Mouse (Mus musculus) heart, adult 2 months (tissue): ENCODE data around the gene Ostm1. TPM values are rescaled to one million over a fixed set of nuclear protein-coding genes. Genes with fewer than 3 reads are reported as not detected.

Experiments
- DNase-seq, 2 experiments: peaks; one replicate each; pipeline ENCODE4 v3.0.0; 2021
- H3K27ac ChIP-seq: fragments of 200-600 bp; 2 replicates; pipeline ENCODE4 v1.8.1; 2022
- H3K27me3 ChIP-seq: fragments of 200-500 bp; 2 replicates; pipeline ENCODE4 v1.6.1; 2012; ENCODE audit warnings: mild to moderate bottlenecking, low read length, inconsistent platforms, mixed read lengths; ENCODE audit not compliant: control insufficient read depth, insufficient read depth
- H3K36me3 ChIP-seq: fragments of 200-500 bp; 2 replicates; pipeline ENCODE4 v1.6.1; 2012; ENCODE audit warnings: low read length, inconsistent platforms; ENCODE audit not compliant: control insufficient read depth, insufficient read depth
- H3K4me1 ChIP-seq: fragments of 200-500 bp; 2 replicates; pipeline ENCODE4 v1.6.1; 2011; ENCODE audit warnings: low read length; ENCODE audit not compliant: control insufficient read depth, insufficient read depth
- H3K4me3 ChIP-seq: fragments of 200-600 bp; 2 replicates; pipeline ENCODE4 v1.8.1; 2022
- H3K79me2 ChIP-seq: fragments of 200-500 bp; replicated peaks from 2 replicates; pipeline ENCODE4 v1.6.1; 2012; ENCODE audit warnings: mild to moderate bottlenecking, inconsistent platforms, low read length, moderate library complexity, mixed read lengths; ENCODE audit not compliant: control insufficient read depth, insufficient read depth
- H3K9ac ChIP-seq: fragments of 200-500 bp; 2 replicates; pipeline ENCODE4 v1.6.1; 2012; ENCODE audit warnings: low read depth, mild to moderate bottlenecking, control low read depth, inconsistent platforms, low read length, mixed read lengths
- CTCF ChIP-seq: fragments of 200-600 bp; IDR thresholded peaks from 2 replicates; pipeline ENCODE4 v1.8.1; 2022; ENCODE audit warnings: antibody characterized with exemption, mild to moderate bottlenecking, moderate library complexity
- EP300 ChIP-seq: fragments of 200-500 bp; IDR thresholded peaks from 2 replicates; pipeline ENCODE4 v1.6.1; 2011; ENCODE audit warnings: low read depth, low read length, control low read depth; ENCODE audit not compliant: insufficient read depth
- POLR2A ChIP-seq: fragments of 200-500 bp; IDR thresholded peaks from 2 replicates; pipeline ENCODE4 v1.6.1; 2011; ENCODE audit warnings: mild to moderate bottlenecking, low read depth, low read length, control low read depth; ENCODE audit not compliant: insufficient read depth
- WGBS: fragments of 180-500 bp; shearing (Covaris S2); methylation state at CpG from one replicate; pipeline ENCODE4 v1.1.7; 2018; 5-methylcytosine and 5-hydroxymethylcytosine counted together
- intact Hi-C: fragments of 180-260 bp; cut with DNase I; formaldehyde crosslinking; loops from one replicate; pipeline ENCODE4 v1.15.1; 2025
- polyA plus RNA-seq: library from polyadenylated mRNA; depleted of rRNA; stranded (reverse); fragments of >200 nt; gene quantifications from 2 replicates; pipeline ENCODE4 v1.2.3, GENCODE M21; 2012
- total RNA-seq, 2 experiments: library from RNA; stranded (reverse); gene quantifications; 2 replicates each; pipeline ENCODE4 v1.2.3; 2021

Gene Ostm1
- total and polyA plus RNA-seq, 3 experiments = 14.0 to 19.2 (median 18.0) TPM

- no peak overlapping the region for H3K9ac ChIP-seq
- H3K27ac ChIP-seq = no peak overlapping the region
- 71% methylated on average over 5 of the region's 5 CpGs for WGBS
- no peak overlapping the region for H3K4me3 ChIP-seq
- no peak for DNase-seq
- peaks cover 8% of the 10 kb centered on the region for H3K27me3 ChIP-seq
- intact Hi-C loops = no loop called here
- H3K4me1 ChIP-seq = no peaks in the 10 kb centered on the region
- no peak for TF ChIP-seq POLR2A
- no peak for TF ChIP-seq CTCF
- TF ChIP-seq EP300 = no peak
- no peaks in the 10 kb centered on the region for H3K36me3 ChIP-seq
- H3K79me2 ChIP-seq = no peaks in the 10 kb centered on the region
Observed at GRCm38 (mm10) chr10:42559581-42560200, 23.9 kb upstream of the Ostm1 start.

- no peak for TF ChIP-seq EP300
- no peak for TF ChIP-seq CTCF
- no peak for TF ChIP-seq POLR2A
- H3K27ac ChIP-seq = no peak overlapping the region
- 4% methylated on average over 12 of the region's 12 CpGs for WGBS
- H3K4me1 ChIP-seq = no peaks in the 10 kb centered on the region
- H3K4me3 ChIP-seq = no peak overlapping the region
- H3K79me2 ChIP-seq = no peaks in the 10 kb centered on the region
- intact Hi-C loops = no loop called here
- DNase-seq = no peak
- no peaks in the 10 kb centered on the region for H3K36me3 ChIP-seq
- H3K9ac ChIP-seq = no peak overlapping the region
- H3K27me3 ChIP-seq = peaks cover 14% of the 10 kb centered on the region
Observed at GRCm38 (mm10) chr10:42562272-42562671, 21.4 kb upstream of the Ostm1 start.

GRCm38 (mm10) chr10:42572567-42572966, 11.1 kb upstream of the Ostm1 start:
- DNase-seq = no peak
- TF ChIP-seq EP300 = no peak
- no peak for TF ChIP-seq CTCF
- no peak for TF ChIP-seq POLR2A
- Histone ChIP-seq H3K27ac (no peak overlapping the region), H3K79me2 (no peaks in the 10 kb centered on the region), H3K36me3 (no peaks in the 10 kb centered on the region), H3K4me3 (no peak overlapping the region), H3K4me1 (no peaks in the 10 kb centered on the region), H3K27me3 (peaks cover 29% of the 10 kb centered on the region), H3K9ac (no peak overlapping the region)
- 3% methylated on average over 20 of the region's 20 CpGs for WGBS
- intact Hi-C loops = no loop called here

GRCm38 (mm10) chr10:42572971-42573370, 10.7 kb upstream of the Ostm1 start:
- Histone ChIP-seq H3K36me3 (no peaks in the 10 kb centered on the region), H3K79me2 (no peaks in the 10 kb centered on the region), H3K4me1 (no peaks in the 10 kb centered on the region), H3K4me3 (no peak overlapping the region), H3K27ac (no peak overlapping the region), H3K27me3 (peaks cover 33% of the 10 kb centered on the region), H3K9ac (no peak overlapping the region)
- DNase-seq = no peak
- TF ChIP-seq EP300 = no peak
- no peak for TF ChIP-seq CTCF
- TF ChIP-seq POLR2A = no peak
- WGBS = 3% methylated on average over 15 of the region's 15 CpGs
- intact Hi-C loops = no loop called here

- Histone ChIP-seq H3K4me1 (no peaks in the 10 kb centered on the region), H3K27me3 (peaks cover 42% of the 10 kb centered on the region), H3K27ac (no peak overlapping the region), H3K79me2 (no peaks in the 10 kb centered on the region), H3K36me3 (no peaks in the 10 kb centered on the region), H3K9ac (no peak overlapping the region), H3K4me3 (no peak overlapping the region)
- WGBS = 6% methylated on average over 10 of the region's 10 CpGs
- intact Hi-C loops = loop anchor here (5.0 kb wide), 1 partner anchor 38 kb away; no protein-coding TSS in a partner anchor
- no peak for TF ChIP-seq EP300
- no peak for TF ChIP-seq POLR2A
- no peak for TF ChIP-seq CTCF
- no peak for DNase-seq
Observed at GRCm38 (mm10) chr10:42574639-42575038, 9.0 kb upstream of the Ostm1 start.

GRCm38 (mm10) chr10:42577525-42578280, 5.9 kb upstream of the Ostm1 start:
- intact Hi-C loops = loop anchor here (5.0 kb wide), 1 partner anchor 35 kb away; no protein-coding TSS in a partner anchor
- Histone ChIP-seq H3K4me3 (no peak overlapping the region), H3K36me3 (no peaks in the 10 kb centered on the region), H3K79me2 (no peaks in the 10 kb centered on the region), H3K27me3 (peaks cover 48% of the 10 kb centered on the region), H3K9ac (no peak overlapping the region), H3K4me1 (no peaks in the 10 kb centered on the region), H3K27ac (no peak overlapping the region)
- 6% methylated on average over 15 of the region's 15 CpGs for WGBS
- DNase-seq = no peak
- no peak for TF ChIP-seq POLR2A
- TF ChIP-seq EP300 = no peak
- no peak for TF ChIP-seq CTCF
